Mouse (Mus musculus) bone marrow, adult 2 months (tissue): ENCODE results near the gene Qpct.

Experiments
- CTCF ChIP-seq: fragments of 200-500 bp; IDR thresholded peaks from 2 replicates; pipeline ENCODE4 v1.5.1; 2011; ENCODE audit warnings: low read length, control low read depth; ENCODE audit not compliant: control insufficient read depth, insufficient read depth
- POLR2A ChIP-seq: fragments of 200-500 bp; IDR thresholded peaks from 2 replicates; pipeline ENCODE4 v1.6.1; 2011; ENCODE audit warnings: low read depth, mild to moderate bottlenecking, control low read depth, low read length, borderline replicate concordance; ENCODE audit not compliant: control insufficient read depth

GRCm38 (mm10) chr17:79019726-79020207, 31.9 kb upstream of the Qpct start:
- no peak for TF ChIP-seq CTCF
- TF ChIP-seq POLR2A = no peak
